Mouse (Mus musculus) ovary, adult 2 months (tissue): ENCODE measurements around the gene Cct4. TPM values are rescaled to one million over a fixed set of nuclear protein-coding genes. Genes with fewer than 3 reads are reported as not detected.

Experiments
- polyA plus RNA-seq: library from polyadenylated mRNA; depleted of rRNA; stranded (reverse); fragments of >200 nt; gene quantifications from 2 replicates; pipeline ENCODE4 v1.2.3, GENCODE M21; 2012; rRNA removed

Gene Cct4
- 165 and 396 TPM in 2 replicates for polyA plus RNA-seq

DNA sequence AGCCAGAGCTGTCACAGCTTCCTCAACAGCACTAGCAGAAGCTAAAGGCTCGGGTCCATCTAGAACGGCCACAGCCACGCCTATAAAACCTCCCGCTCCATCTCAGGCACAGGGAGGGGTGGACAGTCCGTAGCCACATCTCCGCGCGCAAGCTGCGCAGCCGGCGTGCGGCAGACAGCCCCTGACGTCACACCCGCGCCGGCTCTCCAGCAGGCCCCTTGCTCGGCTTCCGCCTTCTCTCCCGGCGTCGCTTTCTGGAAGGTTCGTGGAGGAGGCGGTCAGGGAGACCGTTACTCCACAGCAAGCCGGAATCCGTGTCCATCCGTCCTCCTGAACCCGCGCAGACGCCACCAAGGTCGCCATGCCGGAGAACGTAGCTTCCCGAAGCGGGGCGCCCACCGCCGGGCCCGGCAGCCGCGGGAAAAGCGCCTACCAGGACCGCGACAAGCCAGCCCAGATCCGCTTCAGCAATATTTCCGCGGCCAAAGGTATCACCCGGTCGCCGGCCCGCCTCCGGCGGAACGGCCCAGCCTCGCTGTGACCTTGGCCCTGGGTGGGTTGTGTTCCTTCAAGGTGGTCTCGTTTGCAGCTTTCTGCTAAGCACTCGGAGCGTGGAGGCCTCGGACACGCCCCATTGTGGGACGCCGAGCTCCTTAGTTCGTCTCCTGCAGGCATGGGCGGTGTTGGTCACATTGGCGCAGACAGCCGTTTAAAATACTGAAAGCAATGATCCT is at the start of gene Cct4:
Gene Cct4, plus strand, starts transcription at position 127 of the 734 bp plus-strand sequence.

DNA sequence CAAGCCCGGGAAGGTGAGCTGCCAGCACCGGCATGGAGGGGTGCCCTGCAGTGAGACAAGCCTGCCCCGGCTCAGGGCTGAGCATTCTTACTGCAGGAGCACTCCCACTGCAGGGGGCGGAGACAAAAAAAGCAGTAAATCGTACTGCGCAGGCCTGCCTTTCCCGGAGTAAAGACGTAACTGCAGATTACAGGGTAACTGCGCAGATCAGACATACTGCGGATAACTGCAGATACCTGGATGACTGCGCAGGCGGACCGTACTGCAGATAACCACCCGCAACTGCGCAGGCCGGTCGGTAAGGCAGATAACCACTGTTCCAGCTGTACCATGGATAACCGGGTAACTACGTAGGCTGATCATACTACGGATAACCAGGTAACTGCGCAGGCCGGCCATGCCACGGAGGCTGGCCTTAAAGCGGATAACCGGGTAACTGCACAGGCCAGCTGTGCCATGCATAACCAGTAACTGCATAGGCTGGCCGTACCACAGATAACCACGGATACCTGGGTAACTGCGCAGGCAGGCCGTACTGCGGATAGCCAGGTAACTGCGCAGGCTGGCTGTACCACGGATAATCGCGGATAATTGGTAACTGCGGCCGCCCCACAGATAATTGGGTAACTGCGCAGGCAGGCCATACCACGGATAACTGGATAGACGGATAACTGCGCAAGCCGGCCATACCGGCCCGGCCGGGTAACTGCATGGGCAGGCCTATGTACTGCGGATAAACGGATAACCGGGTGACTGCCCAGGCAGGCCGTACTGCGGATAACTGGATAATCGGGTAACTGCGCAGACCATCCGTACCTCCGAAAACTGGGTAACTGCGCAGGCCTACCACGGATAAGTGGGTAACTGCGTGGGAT is 18.2 kb upstream of the Cct4 start, which contains the start of gene Zrsr1:
Gene Zrsr1, plus strand, starts transcription at position 171 of the 875 bp plus-strand sequence.

DNA sequence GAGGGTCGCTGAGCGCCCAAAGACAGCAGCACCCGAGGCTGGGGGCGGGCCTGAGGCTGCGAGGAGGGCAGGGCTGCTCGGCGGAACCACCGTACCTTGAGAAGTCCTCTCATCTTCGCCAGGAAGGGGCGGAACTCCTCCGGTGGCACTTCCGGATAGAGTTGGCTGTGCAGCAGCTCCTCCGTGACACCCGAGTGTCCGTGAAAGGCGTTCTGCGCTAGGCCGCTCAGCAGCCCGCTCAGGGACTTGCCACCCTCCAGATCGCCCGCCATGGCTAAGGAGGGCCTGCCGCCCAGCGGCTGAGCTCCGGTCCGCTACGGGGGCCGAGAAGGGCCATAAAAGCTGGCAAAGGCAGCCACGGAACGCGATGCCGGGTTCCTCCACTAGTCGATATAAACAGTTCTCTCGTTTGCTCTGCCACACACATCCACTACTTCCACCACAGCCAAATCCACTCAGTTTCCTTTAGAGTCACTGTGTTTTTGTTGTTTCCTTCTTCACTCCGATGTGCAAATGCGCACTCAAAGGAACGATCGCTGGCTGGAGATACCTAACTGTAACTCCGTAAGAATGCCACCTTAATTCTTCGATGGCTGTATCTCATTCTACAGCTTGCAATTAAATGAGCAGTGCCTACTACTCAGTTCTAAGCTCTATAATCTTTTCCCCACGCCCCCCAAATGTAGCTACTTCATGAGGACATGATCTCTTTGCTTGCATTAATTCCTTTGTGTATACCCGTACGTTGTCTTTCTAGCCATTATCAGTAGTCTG is 8.1 kb upstream of the Cct4 start, which contains the start of the genes Gm28048 and Commd1:
Gene Gm28048, minus strand, starts transcription at position 107 of the 774 bp plus-strand sequence.
Gene Commd1, minus strand, starts transcription at position 399 of the 774 bp plus-strand sequence.

DNA sequence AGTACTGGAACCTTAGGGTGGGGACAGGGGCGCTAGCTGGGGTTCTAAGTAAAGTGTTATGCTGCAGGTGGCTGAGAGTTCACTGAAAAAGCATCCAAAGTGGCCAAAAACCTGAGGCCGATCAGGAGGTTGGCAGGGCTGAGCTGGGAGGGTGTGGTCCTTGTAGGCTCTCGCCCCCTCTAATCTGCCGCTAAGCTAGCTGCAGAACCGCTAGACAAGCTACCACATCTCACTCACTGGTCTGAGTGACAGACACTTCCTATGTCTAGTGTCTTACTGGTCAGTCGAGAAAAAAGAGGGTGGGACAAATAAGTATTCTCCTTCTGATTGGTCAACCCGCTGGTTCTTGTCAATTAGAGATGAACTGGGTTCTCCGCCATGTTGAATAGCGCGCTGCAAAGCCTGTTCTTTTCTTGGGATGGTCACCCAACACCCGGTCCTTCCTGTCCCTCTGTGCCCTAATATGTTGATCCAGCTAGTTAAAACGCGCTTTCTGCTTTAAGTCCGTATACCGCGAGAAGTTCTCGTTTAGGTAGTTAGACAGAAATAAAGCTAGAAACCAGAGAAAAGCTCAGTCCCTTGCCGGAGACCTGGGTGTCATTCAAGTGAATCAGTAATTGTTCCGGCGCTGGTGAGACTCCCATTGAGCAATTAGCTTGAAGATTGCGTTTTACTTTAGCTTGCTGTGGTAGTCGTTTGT is 17.3 kb downstream of the Cct4 start, which contains the start of gene Fam161a:
Gene Fam161a, plus strand, starts transcription at position 51 of the 700 bp plus-strand sequence.

Other genes with a start within 250 kb of the Cct4 start
- gene B3gnt2, start 129.6 kb upstream of the Cct4 start, polyA plus RNA-seq: 12.2 and 17.7 TPM in 2 replicates
- 11.8 and 12.6 TPM in 2 replicates for gene Zrsr1, start 18.5 kb upstream of the Cct4 start, polyA plus RNA-seq
- gene Gm28048, start 8.4 kb upstream of the Cct4 start, polyA plus RNA-seq: not detected in 2 replicates
- 5.9 and 7.2 TPM in 2 replicates for gene Commd1, start 8.1 kb upstream of the Cct4 start, polyA plus RNA-seq
- 1.7 TPM in 2 replicates for gene Fam161a, start 17.0 kb downstream of the Cct4 start, polyA plus RNA-seq